Mouse (Mus musculus) lung, embryonic 15.5 days (tissue): Measurements from ENCODE around the gene Nfic. TPM values are rescaled to one million over a fixed set of nuclear protein-coding genes. Genes with fewer than 3 reads are reported as not detected.

ENCODE experiments used
- ATAC-seq: fragments of 200-750 bp; cut with Nextera tagmentation; 2 replicates; pipeline ENCODE4 v1.8.0; 2017; ENCODE audit warnings: moderate number of reproducible peaks, borderline replicate concordance; ENCODE audit not compliant: low FRiP score, low TSS enrichment; ENCODE audit errors: extremely low read depth
- H3K27ac ChIP-seq: fragments of 300-500 bp; sonication (generic); 2 replicates; pipeline ENCODE4 v1.5.1; 2015; ENCODE audit warnings: moderate library complexity, mild to moderate bottlenecking, inconsistent platforms
- H3K27me3 ChIP-seq: fragments of 300-500 bp; sonication (generic); 2 replicates; pipeline ENCODE4 v1.6.1; 2015; ENCODE audit warnings: inconsistent platforms
- H3K36me3 ChIP-seq: fragments of 300-500 bp; sonication (generic); 2 replicates; pipeline ENCODE4 v1.6.1; 2015; ENCODE audit warnings: inconsistent platforms
- H3K4me1 ChIP-seq: fragments of 300-500 bp; sonication (generic); 2 replicates; pipeline ENCODE4 v1.6.1; 2015; ENCODE audit warnings: inconsistent platforms
- H3K4me2 ChIP-seq: fragments of 300-500 bp; sonication (generic); 2 replicates; pipeline ENCODE4 v1.6.1; 2015; ENCODE audit warnings: inconsistent platforms, mild to moderate bottlenecking, moderate library complexity
- H3K4me3 ChIP-seq: fragments of 300-500 bp; sonication (generic); 2 replicates; pipeline ENCODE4 v1.5.1; 2015; ENCODE audit warnings: mild to moderate bottlenecking, inconsistent platforms
- H3K9ac ChIP-seq: fragments of 300-500 bp; sonication (generic); 2 replicates; pipeline ENCODE4 v1.6.1; 2015; ENCODE audit warnings: inconsistent platforms
- H3K9me3 ChIP-seq: fragments of 300-500 bp; sonication (generic); 2 replicates; pipeline ENCODE4 v1.6.1; 2016; ENCODE audit warnings: inconsistent platforms
- WGBS: fragments of 180-500 bp; shearing (Covaris S2); methylation state at CpG from one replicate; pipeline ENCODE4 v1.1.7; 2015; 5-methylcytosine and 5-hydroxymethylcytosine counted together
- polyA plus RNA-seq: library from polyadenylated mRNA; unstranded; fragments of >200 nt; fragmentation: Nextera tagmentation; extraction: Ambion mirVana; gene quantifications from 2 replicates; pipeline ENCODE4 v1.2.1, GENCODE M21; 2015

Gene Nfic
- polyA plus RNA-seq, 1 experiment from 2014 or later, result 86.0 TPM

DNA sequence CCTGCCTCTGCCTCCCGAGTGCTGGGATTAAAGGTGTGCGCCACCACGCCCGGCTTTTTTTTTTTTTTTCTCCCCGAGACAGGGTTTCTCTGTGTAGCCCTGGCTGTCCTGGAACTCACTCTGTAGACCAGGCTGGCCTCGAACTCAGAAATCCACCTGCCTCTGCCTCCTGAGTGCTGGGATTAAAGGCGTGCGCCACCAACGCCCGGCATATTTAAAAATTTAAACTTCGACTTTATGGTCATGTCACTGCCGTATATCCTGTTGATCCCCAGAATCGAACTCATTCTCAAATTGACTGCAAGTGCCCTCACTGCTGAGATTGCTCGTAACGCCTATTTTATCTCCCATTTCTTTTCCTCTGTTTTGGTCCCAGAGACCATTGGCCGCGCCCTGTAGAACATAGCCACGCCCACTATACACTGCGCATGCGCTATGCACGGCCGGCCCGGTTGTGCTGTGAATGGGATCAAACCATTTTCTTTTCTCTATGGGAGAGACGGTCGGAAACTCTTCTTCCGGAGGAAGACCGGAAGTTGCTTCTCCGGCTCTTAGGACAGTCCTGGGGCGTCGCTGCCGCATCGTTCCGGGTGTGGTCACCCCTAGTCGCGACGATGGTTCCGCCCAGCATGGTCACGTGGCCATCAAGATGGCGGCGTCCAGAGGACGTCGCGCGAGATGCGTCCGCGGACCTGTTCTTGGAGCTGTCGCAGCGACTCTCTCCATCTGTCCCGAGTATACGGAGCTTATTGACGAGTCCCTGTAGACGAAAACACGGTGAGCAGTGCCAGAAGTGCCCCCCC, 71.4 kb downstream of the Nfic start, which contains the start of the genes Dohh and Gm48551:
Gene Dohh, plus strand, starts transcription at position 627 of the 803 bp plus-strand sequence.
Gene Gm48551, plus strand, starts transcription at position 665 of the 803 bp plus-strand sequence.
- ATAC-seq, result peak; percentile 94
- H3K4me3 ChIP-seq, result peak within 1 kb of the TSS; percentile 97
- peaks cover 27% of the 10 kb centered on the region for H3K36me3 ChIP-seq
- 8% methylated on average over 54 of the region's 54 CpGs for WGBS
- no peaks in the 10 kb centered on the region for H3K9me3 ChIP-seq
- H3K4me2 ChIP-seq, result peak within 1 kb of the TSS; percentile 87
- H3K27me3 ChIP-seq, result no peaks in the 10 kb centered on the region
- H3K4me1 ChIP-seq, result peaks cover 23% of the 10 kb centered on the region
- peak within 1 kb of the TSS; percentile 73 for H3K27ac ChIP-seq
- H3K9ac ChIP-seq, result peak within 1 kb of the TSS; percentile 84

DNA sequence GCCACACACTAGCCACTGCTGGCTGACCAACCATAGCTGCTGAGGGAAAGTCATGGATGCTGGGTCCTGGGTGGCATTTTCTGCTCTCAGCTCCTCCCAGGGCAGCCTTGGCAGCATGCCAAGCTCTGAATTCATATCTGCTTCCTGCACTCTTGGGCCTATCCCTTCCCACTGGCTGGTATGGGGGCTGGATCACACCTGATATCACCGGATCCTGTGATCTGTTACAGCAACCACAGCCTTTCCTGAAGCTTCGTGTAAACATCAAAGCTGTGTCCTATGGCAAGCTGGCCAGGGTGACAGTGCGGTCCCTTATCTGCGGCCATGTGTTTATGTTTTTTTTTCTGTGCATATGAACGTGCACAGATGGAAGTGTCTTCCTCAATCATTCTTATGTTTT, 73.4 kb downstream of the Nfic start:
- 38% methylated on average over 5 of the region's 5 CpGs for WGBS
- Histone ChIP-seq H3K9me3 (no peaks in the 10 kb centered on the region), H3K4me1 (peaks cover 31% of the 10 kb centered on the region), H3K4me3 (no peak overlapping the region), H3K4me2 (no peak overlapping the region), H3K9ac (no peak overlapping the region), H3K27me3 (no peaks in the 10 kb centered on the region), H3K27ac (peak overlapping the region; percentile 48), H3K36me3 (peaks cover 9% of the 10 kb centered on the region)
- ATAC-seq, result no peak

DNA sequence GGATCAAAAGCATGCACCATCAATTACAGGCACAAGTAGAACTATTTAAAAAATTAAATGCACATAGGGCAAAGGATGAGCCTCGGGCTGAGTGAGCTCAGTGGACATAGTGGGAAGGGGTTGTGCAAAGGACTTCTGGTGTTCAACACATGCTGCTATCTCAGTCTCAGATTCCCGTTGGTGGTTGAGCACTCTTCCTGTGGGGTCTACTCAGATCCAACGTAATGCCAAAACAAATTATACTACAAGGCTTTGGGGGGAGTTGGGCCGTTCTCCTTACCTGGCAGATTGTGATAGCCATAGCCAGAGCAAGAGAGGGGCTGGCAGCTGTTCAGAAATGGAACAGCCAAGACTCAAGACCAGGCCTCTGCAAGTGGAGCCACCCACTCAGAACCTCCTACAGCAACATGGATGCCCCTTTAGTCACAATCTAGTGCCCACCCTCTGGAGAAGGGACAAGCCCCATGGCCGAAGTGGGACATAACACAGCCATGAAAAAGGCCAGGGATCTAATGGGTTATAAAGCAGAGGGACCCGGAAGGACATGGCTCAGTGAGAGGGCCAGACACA, 75.5 kb downstream of the Nfic start:
- no peak overlapping the region for H3K9ac ChIP-seq
- H3K4me1 ChIP-seq, result peaks cover 36% of the 10 kb centered on the region
- H3K4me3 ChIP-seq, result no peak overlapping the region
- H3K36me3 ChIP-seq, result peaks cover 7% of the 10 kb centered on the region; the same call in 1 of the 2 replicates
- ATAC-seq, result no peak
- H3K27ac ChIP-seq, result no peak overlapping the region
- H3K4me2 ChIP-seq, result no peak overlapping the region
- 83% methylated on average over 6 of the region's 6 CpGs for WGBS
- no peaks in the 10 kb centered on the region for H3K9me3 ChIP-seq
- no peaks in the 10 kb centered on the region for H3K27me3 ChIP-seq

DNA sequence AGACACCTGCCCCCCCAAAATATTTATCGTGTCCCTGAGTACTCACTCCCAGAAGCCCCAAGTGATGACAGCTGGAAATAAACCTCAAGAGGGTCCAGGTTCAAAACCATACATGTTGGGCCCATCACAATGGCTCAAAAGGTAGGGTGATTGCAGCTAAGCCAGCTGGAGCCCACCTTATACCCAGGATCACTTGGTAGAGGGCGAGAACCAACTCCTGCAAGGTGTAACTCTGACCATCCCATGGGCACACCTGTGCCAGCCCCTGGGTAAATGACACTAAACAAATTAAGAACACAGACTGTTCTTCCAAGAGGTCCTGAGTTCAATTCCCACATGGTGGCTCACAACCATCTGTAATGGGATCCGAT, 76.3 kb downstream of the Nfic start:
- Histone ChIP-seq H3K4me1 (peaks cover 33% of the 10 kb centered on the region), H3K27ac (peak overlapping the region; percentile 73), H3K27me3 (no peaks in the 10 kb centered on the region), H3K9ac (peak overlapping the region; percentile 50), H3K4me2 (peak overlapping the region; percentile 59), H3K9me3 (no peaks in the 10 kb centered on the region), H3K36me3 (peaks cover 10% of the 10 kb centered on the region), H3K4me3 (peak overlapping the region; percentile 50)
- ATAC-seq, result no peak
- WGBS, result 61% methylated on average over 3 of the region's 3 CpGs

DNA sequence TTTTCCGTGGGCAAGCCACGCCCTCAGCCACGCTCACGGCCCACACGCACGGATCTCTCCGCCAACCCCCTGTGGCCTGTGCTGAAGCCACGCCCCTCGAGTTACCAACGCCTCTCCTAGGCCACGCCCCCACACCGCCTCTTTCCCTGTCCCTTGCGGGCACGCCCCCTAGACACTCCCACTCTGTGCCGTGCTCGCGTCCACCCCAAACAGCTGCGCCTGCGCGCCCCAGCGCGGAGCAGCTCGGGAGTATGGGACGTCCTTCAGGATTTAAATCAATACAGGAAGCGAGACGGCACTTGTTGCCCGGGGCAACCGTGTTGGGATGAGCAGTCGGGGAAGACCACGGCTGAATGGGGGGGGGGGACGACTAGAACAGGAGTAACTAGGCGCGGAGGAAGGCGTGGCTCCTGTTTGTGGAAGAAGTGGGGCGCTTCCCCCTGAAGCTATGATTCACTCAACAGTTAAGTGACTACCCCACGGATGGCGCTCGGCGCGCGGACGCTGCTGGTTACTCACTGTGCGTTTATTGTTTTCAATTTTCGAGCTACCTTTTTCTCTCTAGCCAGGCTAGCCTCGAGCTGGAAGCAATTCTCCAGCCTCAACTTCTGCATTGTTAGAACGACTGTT, 76.8 kb downstream of the Nfic start:
- H3K9me3 ChIP-seq, result no peaks in the 10 kb centered on the region
- no peaks in the 10 kb centered on the region for H3K27me3 ChIP-seq
- H3K9ac ChIP-seq, result peak overlapping the region; percentile 50
- peak overlapping the region; percentile 73 for H3K27ac ChIP-seq
- peaks cover 15% of the 10 kb centered on the region for H3K36me3 ChIP-seq
- peak overlapping the region; percentile 80 for H3K4me2 ChIP-seq
- under 1% methylated on average over 45 of the region's 46 CpGs for WGBS
- ATAC-seq, result peak; percentile 95
- H3K4me1 ChIP-seq, result peaks cover 33% of the 10 kb centered on the region
- peak overlapping the region; percentile 71 for H3K4me3 ChIP-seq

DNA sequence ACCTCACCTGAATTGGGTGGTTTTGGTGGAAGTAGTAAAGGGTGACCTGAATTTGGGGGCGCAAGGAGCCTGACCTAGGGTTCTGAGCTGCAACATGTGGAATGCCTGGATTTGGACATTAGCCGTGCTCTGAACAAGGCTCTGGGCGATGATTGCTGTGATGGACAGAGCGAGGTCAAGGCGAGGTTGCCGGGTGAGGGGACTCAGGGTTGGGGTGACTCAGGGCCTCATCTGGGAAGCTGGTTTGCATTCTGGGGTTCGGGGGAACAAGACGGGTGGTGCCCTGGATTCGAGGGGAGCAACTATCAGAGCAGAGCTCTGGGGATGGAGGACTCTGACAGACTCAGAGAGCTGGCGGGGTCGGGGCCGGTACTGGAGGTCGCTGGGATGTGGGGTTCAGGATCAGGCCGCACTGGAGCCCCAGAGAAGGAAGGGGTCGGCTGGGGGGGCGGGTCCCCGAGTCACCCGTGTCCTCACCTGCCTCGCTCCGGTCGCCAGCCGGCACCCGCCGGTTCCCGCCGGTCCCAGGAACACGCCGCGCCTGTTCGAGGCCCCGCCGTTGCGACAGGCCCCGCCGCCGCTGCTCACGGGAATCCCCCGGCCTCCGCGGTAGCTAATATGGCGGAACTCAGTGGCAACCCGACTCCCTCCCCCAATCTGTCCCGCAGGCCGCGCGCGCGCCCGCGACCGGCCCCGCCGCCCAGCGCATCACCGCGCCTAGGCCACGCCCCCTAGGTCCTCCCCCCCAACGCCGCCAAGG, 77.5 kb downstream of the Nfic start, which contains the start of gene Fzr1:
Gene Fzr1, minus strand, starts transcription at position 724 of the 760 bp plus-strand sequence.
- H3K9ac ChIP-seq, result peak within 1 kb of the TSS; percentile 95
- peak within 1 kb of the TSS; percentile 71 for H3K4me3 ChIP-seq
- 1% methylated on average over 41 of the region's 59 CpGs for WGBS
- H3K4me1 ChIP-seq, result peaks cover 33% of the 10 kb centered on the region
- peak within 1 kb of the TSS; percentile 73 for H3K27ac ChIP-seq
- H3K9me3 ChIP-seq, result no peaks in the 10 kb centered on the region
- peak within 1 kb of the TSS; percentile 80 for H3K4me2 ChIP-seq
- peaks cover 21% of the 10 kb centered on the region for H3K36me3 ChIP-seq
- H3K27me3 ChIP-seq, result no peaks in the 10 kb centered on the region
- ATAC-seq, result no peak; the same call in 1 of the 2 replicates

DNA sequence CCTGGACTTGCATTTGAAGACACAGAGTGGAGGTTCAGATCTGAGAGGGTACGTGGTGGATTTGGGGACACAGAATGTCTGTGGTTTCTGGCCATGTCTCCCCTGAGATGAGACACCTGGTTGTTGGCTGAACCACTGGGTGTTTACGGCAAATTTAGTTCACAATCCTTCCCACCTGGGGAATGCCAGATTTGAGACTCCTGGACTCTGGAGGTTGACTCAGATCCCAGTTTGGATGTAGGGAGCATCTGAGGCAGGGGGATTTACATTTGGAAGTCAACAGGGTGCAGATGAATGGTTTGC, 78.1 kb downstream of the Nfic start:
- Histone ChIP-seq H3K36me3 (peaks cover 24% of the 10 kb centered on the region), H3K4me1 (peaks cover 33% of the 10 kb centered on the region), H3K27me3 (no peaks in the 10 kb centered on the region), H3K9ac (peak overlapping the region; percentile 95), H3K4me3 (peak overlapping the region; percentile 71), H3K27ac (peak overlapping the region; percentile 39; the same call in 1 of the 2 replicates), H3K9me3 (no peaks in the 10 kb centered on the region), H3K4me2 (peak overlapping the region; percentile 80)
- no peak for ATAC-seq
- 33% methylated on average over 2 of the region's 2 CpGs for WGBS

DNA sequence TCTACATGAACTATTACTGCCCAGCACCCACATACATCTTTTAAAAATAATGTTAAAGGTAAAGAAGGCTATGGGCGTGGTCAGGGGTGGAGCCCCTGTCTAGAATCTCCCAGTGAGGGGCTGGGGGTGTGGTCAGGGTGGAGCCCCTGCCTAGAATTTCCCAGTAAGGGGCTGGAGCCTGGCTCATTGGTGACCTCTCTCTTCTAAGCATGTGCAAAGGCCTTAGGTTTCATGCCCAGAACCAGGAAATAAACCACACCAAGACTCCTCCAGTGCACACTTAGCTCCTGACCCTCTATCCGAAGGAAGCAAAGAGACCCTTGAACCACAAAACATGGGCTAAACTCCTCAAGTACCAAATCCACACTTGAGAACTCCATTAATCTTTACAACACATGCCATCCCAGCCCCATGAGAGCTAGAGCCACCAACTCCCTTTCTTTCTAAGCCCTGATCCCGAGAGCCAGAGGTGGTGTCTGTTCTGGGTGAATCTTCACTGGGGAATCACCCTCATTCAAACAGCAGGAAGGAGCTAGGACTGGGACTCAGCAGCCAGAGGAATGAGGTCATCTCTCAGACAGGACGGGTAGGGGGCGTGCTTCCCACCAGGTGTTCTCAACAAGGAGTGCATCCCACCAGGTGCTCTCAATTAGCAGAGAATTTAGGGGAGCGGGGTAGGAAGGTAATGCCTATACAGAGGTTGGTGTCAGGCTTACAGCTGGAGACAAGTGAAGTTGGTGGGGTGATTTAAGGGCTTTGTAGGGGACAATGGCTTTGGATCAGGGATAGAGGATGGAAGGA, 78.7 kb downstream of the Nfic start:
- no peaks in the 10 kb centered on the region for H3K9me3 ChIP-seq
- 23% methylated on average over 6 of the region's 6 CpGs for WGBS
- peaks cover 30% of the 10 kb centered on the region for H3K4me1 ChIP-seq
- no peak overlapping the region for H3K27ac ChIP-seq
- H3K4me2 ChIP-seq, result peak overlapping the region; percentile 80
- peak overlapping the region; percentile 71 for H3K4me3 ChIP-seq
- no peak for ATAC-seq
- H3K27me3 ChIP-seq, result no peaks in the 10 kb centered on the region
- H3K9ac ChIP-seq, result peak overlapping the region; percentile 95; the same call in 1 of the 2 replicates
- peaks cover 24% of the 10 kb centered on the region for H3K36me3 ChIP-seq

DNA sequence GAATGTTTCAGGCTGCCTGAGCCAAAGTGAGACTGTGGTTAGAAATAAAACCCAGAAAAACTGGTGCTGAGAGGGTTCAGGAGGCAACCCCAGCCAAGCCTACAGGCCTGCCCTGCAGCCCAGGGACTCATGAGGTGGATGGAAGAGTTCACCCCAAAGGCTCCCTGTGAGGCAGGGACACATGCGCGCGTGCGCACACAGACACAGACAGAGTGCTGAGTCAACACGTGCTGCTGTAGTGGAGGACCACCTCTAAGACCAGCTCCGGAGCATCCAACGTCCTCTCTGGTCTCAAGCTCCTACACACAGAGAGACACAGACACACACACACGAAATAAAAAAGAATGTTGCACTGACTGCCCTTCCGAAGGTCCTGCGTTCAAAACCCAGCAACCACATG, 80.1 kb downstream of the Nfic start:
- H3K4me3 ChIP-seq, result no peak overlapping the region
- H3K9ac ChIP-seq, result no peak overlapping the region
- H3K4me2 ChIP-seq, result no peak overlapping the region
- ATAC-seq, result no peak
- peaks cover 34% of the 10 kb centered on the region for H3K36me3 ChIP-seq
- 90% methylated on average over 10 of the region's 10 CpGs for WGBS
- no peaks in the 10 kb centered on the region for H3K27me3 ChIP-seq
- H3K27ac ChIP-seq, result no peak overlapping the region
- H3K4me1 ChIP-seq, result peaks cover 29% of the 10 kb centered on the region
- H3K9me3 ChIP-seq, result no peaks in the 10 kb centered on the region

DNA sequence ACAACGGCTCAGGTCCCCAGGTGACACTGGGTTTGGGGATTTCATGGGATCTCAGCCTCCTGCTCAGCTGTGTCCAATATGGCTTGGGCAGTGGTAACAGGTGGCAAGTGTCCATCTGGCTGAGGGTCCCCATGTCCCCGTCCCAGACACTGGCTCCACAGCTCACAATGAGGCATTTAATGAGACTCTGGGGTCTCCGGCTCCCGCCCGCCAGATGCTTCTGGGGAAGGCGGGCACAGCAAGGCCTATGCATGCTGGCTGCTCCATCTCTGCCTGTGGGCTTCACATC, 88.3 kb downstream of the Nfic start:
- H3K27ac ChIP-seq, result no peak overlapping the region
- peaks cover 6% of the 10 kb centered on the region; the same call in 1 of the 2 replicates for H3K27me3 ChIP-seq
- no peaks in the 10 kb centered on the region for H3K9me3 ChIP-seq
- H3K9ac ChIP-seq, result no peak overlapping the region
- peaks cover 50% of the 10 kb centered on the region for H3K36me3 ChIP-seq
- ATAC-seq, result no peak
- 74% methylated on average over 6 of the region's 6 CpGs for WGBS
- no peak overlapping the region for H3K4me3 ChIP-seq
- peaks cover 35% of the 10 kb centered on the region for H3K4me1 ChIP-seq
- no peak overlapping the region for H3K4me2 ChIP-seq
